Mouse (Mus musculus) liver, embryonic 16.5 days (tissue): ENCODE results near the gene Zcchc24. TPM values are rescaled to one million over a fixed set of nuclear protein-coding genes. Genes with fewer than 3 reads are reported as not detected.
A peak's percentile ranks its signal among the peaks of the same experiment; 100 is the strongest.

Experiments
- ATAC-seq: fragments of 200-750 bp; cut with Nextera tagmentation; 2 replicates; pipeline ENCODE4 v1.8.0; 2017; ENCODE audit warnings: low read depth, mild to moderate bottlenecking, moderate number of reproducible peaks, moderate library complexity
- H3K27ac ChIP-seq: fragments of 300-500 bp; sonication (generic); 2 replicates; pipeline ENCODE4 v1.5.1; 2014; ENCODE audit warnings: mild to moderate bottlenecking, low read length
- H3K27me3 ChIP-seq: fragments of 300-500 bp; sonication (generic); 2 replicates; pipeline ENCODE4 v1.6.1; 2014; ENCODE audit warnings: low read depth, low read length, mixed read lengths; ENCODE audit not compliant: control insufficient read depth, insufficient read depth
- H3K36me3 ChIP-seq: fragments of 300-500 bp; sonication (generic); 2 replicates; pipeline ENCODE4 v1.6.1; 2014; ENCODE audit warnings: mild to moderate bottlenecking; ENCODE audit not compliant: control insufficient read depth, insufficient read depth
- H3K4me1 ChIP-seq: fragments of 300-500 bp; sonication (generic); 2 replicates; pipeline ENCODE4 v1.6.1; 2014; ENCODE audit warnings: low read depth, low read length, mixed read lengths; ENCODE audit not compliant: control insufficient read depth
- H3K4me2 ChIP-seq: fragments of 300-500 bp; sonication (generic); 2 replicates; pipeline ENCODE4 v1.6.1; 2014; ENCODE audit warnings: low read depth, low read length, mixed read lengths
- H3K4me3 ChIP-seq: fragments of 300-500 bp; sonication (generic); 2 replicates; pipeline ENCODE4 v1.5.1; 2014; ENCODE audit warnings: low read depth, mild to moderate bottlenecking, low read length
- H3K9ac ChIP-seq: fragments of 300-500 bp; sonication (generic); 2 replicates; pipeline ENCODE4 v1.6.1; 2014; ENCODE audit warnings: low read depth, low read length
- H3K9me3 ChIP-seq: fragments of 300-500 bp; sonication (generic); replicated peaks from 2 replicates; pipeline ENCODE4 v1.6.1; 2016; ENCODE audit warnings: low read length; ENCODE audit not compliant: control insufficient read depth
- WGBS: fragments of 180-500 bp; shearing (Covaris S2); extraction: QIAGEN DNeasy Blood & Tissue Kit; methylation state at CpG from one replicate; pipeline ENCODE4 v1.1.7; 2014; ENCODE audit not compliant: insufficient replicate concordance; 5-methylcytosine and 5-hydroxymethylcytosine counted together
- polyA plus RNA-seq: library from polyadenylated mRNA; unstranded; fragments of >200 nt; fragmentation: Nextera tagmentation; extraction: Ambion mirVana; gene quantifications from 2 replicates; pipeline ENCODE4 v1.2.1, GENCODE M21; 2015

The Zcchc24 gene
- polyA plus RNA-seq, 1 experiment from 2014 or later: 5.5 TPM

DNA sequence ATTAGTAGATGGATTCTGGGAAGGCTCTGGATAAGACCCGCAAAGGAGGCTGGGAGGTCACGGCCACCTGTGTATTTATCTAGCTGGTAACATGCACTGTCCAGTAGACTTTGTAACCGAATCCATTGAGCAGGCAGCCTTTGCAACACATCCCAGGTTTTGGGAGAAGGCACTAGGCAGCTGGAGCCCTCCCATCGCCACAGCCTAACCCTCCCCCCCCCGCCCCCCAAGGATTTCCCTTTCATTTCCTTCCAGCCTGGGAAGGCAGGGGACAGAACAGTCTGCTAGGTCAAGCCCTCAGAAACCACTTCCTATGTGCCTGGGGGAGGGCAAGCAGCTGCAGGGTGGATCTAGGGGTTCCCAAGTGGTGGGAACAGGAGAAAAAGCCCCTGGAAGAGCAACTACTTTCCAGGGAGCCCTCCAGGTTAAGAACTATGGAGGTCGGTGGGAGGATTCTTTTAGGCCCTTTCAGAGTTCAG, 1.1 kb downstream of the Zcchc24 start:
- Histone ChIP-seq H3K9ac (peak overlapping the region; percentile 73), H3K27me3 (peaks cover 6% of the 10 kb centered on the region; the same call in 1 of the 2 replicates), H3K36me3 (no peaks in the 10 kb centered on the region), H3K4me3 (peak overlapping the region; percentile 61), H3K9me3 (no peaks in the 10 kb centered on the region), H3K4me1 (peaks cover 10% of the 10 kb centered on the region), H3K27ac (peak overlapping the region; percentile 67), H3K4me2 (peak overlapping the region; percentile 61)
- 13% methylated on average over 6 of the region's 6 CpGs for WGBS
- ATAC-seq: peak; percentile 58

DNA sequence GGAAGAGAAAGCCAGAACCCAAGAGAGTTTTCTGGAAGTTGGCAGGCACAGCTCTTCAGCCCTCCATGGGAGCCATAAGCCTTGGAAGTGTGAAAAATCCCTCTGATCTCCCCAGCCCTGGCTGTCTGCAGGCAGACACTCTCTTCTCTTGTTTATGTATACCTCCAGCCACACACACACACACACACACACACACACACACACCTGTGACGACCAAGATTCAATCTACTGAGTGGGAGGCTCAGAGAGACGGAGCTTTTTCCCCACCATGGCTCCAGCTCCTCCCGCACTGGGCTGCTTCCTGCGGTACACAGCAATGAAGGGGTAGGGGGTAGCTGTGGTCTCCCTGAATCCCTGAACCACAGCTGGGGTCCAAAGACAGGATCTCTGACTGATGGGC, 2.4 kb downstream of the Zcchc24 start:
- H3K9me3 ChIP-seq: no peaks in the 10 kb centered on the region
- peaks cover 6% of the 10 kb centered on the region; the same call in 1 of the 2 replicates for H3K27me3 ChIP-seq
- H3K9ac ChIP-seq: no peak overlapping the region
- H3K27ac ChIP-seq: no peak overlapping the region
- 56% methylated on average over 4 of the region's 4 CpGs for WGBS
- H3K4me1 ChIP-seq: peaks cover 7% of the 10 kb centered on the region
- H3K4me2 ChIP-seq: peak overlapping the region; percentile 61
- no peaks in the 10 kb centered on the region for H3K36me3 ChIP-seq
- no peak for ATAC-seq
- peak overlapping the region; percentile 19 for H3K4me3 ChIP-seq

- Histone ChIP-seq H3K27me3 (peaks cover 6% of the 10 kb centered on the region; the same call in 1 of the 2 replicates), H3K4me2 (0 out of 2 replicates have a peak overlapping the region, but pooled peaks have one; percentile 61), H3K4me1 (peaks cover 7% of the 10 kb centered on the region), H3K9ac (no peak overlapping the region), H3K36me3 (no peaks in the 10 kb centered on the region), H3K4me3 (no peak overlapping the region), H3K27ac (no peak overlapping the region), H3K9me3 (no peaks in the 10 kb centered on the region)
- ATAC-seq: no peak
- WGBS: 39% methylated on average over 8 of the region's 8 CpGs
These were observed 2.9 kb downstream of the Zcchc24 start for GRCm38 (mm10) chr14:25765921-25766320.

DNA sequence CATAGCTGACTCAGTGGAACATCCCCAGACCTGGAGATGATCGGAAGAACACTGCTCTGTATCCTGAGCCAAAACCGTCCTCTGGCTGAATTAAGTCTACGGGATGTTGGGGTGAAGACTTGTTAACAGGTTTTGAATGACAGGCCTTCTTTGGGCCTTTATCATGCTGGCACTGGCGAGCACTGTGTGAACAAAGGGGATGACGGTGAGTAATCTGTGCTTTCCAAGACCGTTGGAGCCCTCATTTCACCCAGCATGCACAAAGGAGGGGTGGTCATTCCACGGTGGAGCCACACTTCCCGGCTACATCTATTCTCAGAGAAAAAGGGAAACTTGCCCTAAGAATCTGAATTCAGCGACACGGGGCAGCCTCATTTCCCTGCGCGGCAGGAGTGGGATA, 3.7 kb downstream of the Zcchc24 start:
- Histone ChIP-seq H3K4me2 (no peak overlapping the region), H3K9ac (no peak overlapping the region), H3K4me3 (no peak overlapping the region), H3K9me3 (no peaks in the 10 kb centered on the region), H3K27me3 (peaks cover 6% of the 10 kb centered on the region; the same call in 1 of the 2 replicates), H3K4me1 (peaks cover 7% of the 10 kb centered on the region), H3K36me3 (no peaks in the 10 kb centered on the region), H3K27ac (no peak overlapping the region)
- 69% methylated on average over 12 of the region's 12 CpGs for WGBS
- no peak for ATAC-seq

DNA sequence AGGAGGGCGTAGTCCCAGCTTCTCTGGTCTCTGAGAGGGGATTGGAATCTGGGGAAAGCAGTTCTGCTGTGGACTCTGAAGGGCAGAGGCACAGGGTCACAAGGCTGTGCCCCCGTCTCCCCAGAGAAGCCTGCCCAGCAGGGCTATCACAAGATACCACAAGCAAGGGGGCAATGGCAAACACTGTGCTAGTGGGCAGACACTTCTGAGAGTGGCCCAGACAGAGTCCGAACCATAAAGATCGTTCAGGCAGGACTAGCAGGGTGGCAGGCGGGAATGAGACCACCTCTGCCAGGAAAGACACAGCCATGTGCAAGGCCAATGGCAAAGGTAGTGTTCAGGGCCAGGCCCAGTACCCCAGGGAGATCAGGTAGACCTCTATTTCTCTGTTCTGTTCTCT, 7.7 kb downstream of the Zcchc24 start:
- no peaks in the 10 kb centered on the region for H3K36me3 ChIP-seq
- no peak overlapping the region for H3K4me3 ChIP-seq
- H3K9me3 ChIP-seq: no peaks in the 10 kb centered on the region
- ATAC-seq: no peak
- H3K4me2 ChIP-seq: no peak overlapping the region
- no peak overlapping the region for H3K27ac ChIP-seq
- H3K9ac ChIP-seq: no peak overlapping the region
- H3K27me3 ChIP-seq: no peaks in the 10 kb centered on the region
- H3K4me1 ChIP-seq: peaks cover 2% of the 10 kb centered on the region
- 61% methylated on average over 5 of the region's 5 CpGs for WGBS

DNA sequence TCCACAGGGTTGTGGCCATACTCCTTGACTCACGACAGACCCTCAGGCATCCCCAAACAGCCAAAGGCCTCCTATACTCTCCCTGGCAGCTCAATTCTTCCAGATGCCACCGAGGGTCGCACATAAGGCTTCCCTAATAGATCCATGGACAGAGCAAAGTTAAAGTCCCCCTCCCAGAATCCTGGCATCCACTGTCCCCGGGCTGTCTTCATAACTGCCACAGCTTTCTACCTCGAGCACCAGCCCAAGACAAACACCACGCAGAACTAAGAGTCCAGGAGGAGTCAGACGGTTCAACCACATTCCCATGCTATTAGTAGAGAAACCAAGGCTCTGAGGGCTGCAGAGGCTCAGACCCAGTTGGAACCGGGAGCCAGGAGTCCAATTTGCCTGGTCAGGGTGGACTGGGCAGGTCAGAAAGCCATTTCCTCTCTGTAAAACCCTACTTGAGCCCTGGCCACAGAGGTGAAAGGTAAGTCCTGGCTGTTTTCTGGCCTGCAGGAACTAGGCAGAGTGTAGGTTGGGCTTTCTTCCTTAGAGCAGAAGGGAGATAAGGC, 8.8 kb downstream of the Zcchc24 start:
- Histone ChIP-seq H3K4me2 (no peak overlapping the region), H3K9ac (no peak overlapping the region), H3K4me3 (no peak overlapping the region), H3K9me3 (no peaks in the 10 kb centered on the region), H3K27me3 (no peaks in the 10 kb centered on the region), H3K4me1 (no peaks in the 10 kb centered on the region), H3K27ac (no peak overlapping the region), H3K36me3 (no peaks in the 10 kb centered on the region)
- 40% methylated on average over 8 of the region's 8 CpGs for WGBS
- ATAC-seq: no peak

GRCm38 (mm10) chr14:25759551-25759950, 9.3 kb downstream of the Zcchc24 start:
- H3K27me3 ChIP-seq: no peaks in the 10 kb centered on the region
- H3K27ac ChIP-seq: no peak overlapping the region
- no peak for ATAC-seq
- H3K4me2 ChIP-seq: no peak overlapping the region
- H3K9me3 ChIP-seq: no peaks in the 10 kb centered on the region
- H3K36me3 ChIP-seq: no peaks in the 10 kb centered on the region
- H3K4me1 ChIP-seq: no peaks in the 10 kb centered on the region
- H3K4me3 ChIP-seq: no peak overlapping the region
- H3K9ac ChIP-seq: no peak overlapping the region
- WGBS: 29% methylated on average over 7 of the region's 7 CpGs

GRCm38 (mm10) chr14:25757917-25758316, 10.9 kb downstream of the Zcchc24 start:
- no peaks in the 10 kb centered on the region for H3K27me3 ChIP-seq
- ATAC-seq: no peak
- no peak overlapping the region for H3K9ac ChIP-seq
- H3K4me2 ChIP-seq: no peak overlapping the region
- H3K9me3 ChIP-seq: no peaks in the 10 kb centered on the region
- no peaks in the 10 kb centered on the region for H3K36me3 ChIP-seq
- H3K4me3 ChIP-seq: no peak overlapping the region
- H3K27ac ChIP-seq: no peak overlapping the region
- no peaks in the 10 kb centered on the region for H3K4me1 ChIP-seq
- WGBS: 54% methylated on average over 4 of the region's 4 CpGs

DNA sequence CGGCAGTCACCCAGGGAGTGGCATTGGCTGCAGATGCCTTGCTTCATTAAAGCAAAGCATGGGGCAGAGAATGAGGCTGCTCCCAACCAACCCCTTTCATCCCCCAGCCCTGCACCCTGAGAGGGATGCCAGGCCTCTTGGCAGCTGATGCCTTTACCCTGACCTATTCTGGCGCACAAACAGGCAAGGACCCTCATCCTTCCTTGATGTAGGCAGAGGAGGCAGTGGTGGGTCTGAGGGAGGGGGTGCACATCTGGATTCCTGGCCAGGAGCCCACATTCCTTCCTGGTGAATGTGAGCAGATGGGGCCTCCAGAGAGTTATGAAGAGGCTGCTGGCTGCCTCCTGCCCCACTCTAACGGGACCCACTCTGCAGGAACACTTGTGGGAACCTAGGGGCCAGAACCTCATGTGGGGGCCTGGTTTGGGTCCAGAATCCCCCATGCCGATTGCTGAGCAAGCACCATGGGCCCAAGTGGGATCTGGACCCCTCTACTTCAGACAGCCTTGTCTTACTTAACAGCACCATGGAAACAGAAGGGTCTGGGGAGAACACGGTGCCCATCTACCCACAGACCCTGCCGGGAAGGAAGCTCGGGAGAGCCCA, 12.4 kb downstream of the Zcchc24 start:
- no peaks in the 10 kb centered on the region for H3K36me3 ChIP-seq
- no peak overlapping the region for H3K27ac ChIP-seq
- H3K4me2 ChIP-seq: no peak overlapping the region
- no peaks in the 10 kb centered on the region for H3K27me3 ChIP-seq
- no peak overlapping the region for H3K4me3 ChIP-seq
- no peak for ATAC-seq
- H3K9me3 ChIP-seq: no peaks in the 10 kb centered on the region
- no peak overlapping the region for H3K9ac ChIP-seq
- 68% methylated on average over 7 of the region's 7 CpGs for WGBS
- no peaks in the 10 kb centered on the region for H3K4me1 ChIP-seq
